Mouse (Mus musculus) gastrocnemius, postnatal 14 days (tissue): ENCODE data around the gene Zfp334. TPM values are rescaled to one million over a fixed set of nuclear protein-coding genes. Genes with fewer than 3 reads are reported as not detected.

Source experiments
- DNase-seq: peaks from one replicate; pipeline ENCODE4 v3.0.0; 2021; ENCODE audit warnings: mixed read lengths
- intact Hi-C: fragments of 180-260 bp; cut with DNase I; formaldehyde crosslinking; loops from one replicate; pipeline ENCODE4 v1.15.1; 2025; ENCODE audit warnings: low total_unique reads
- long read RNA-seq, 2 experiments: library from polyadenylated mRNA; stranded (forward); transcript quantifications; one replicate each; pipeline ENCODE4 v2.0.0; 2021
- total RNA-seq, 2 experiments: library from RNA; stranded (reverse); gene quantifications; 2 replicates each; pipeline ENCODE4 v1.2.3; 2021

Gene Zfp334
- total RNA-seq: 1 to 10 TPM; 2.2 to 2.3 TPM
- long read RNA-seq, experiment 1, full-length matches to known transcripts: 3 of 4 reads
- long read RNA-seq, experiment 1, partial matches to known transcripts: 0 of 4 reads
- long read RNA-seq, experiment 1, other reads (novel, unspliced or antisense): 1 of 4 reads
- long read RNA-seq, experiment 2, full-length matches to known transcripts: 3 of 8 reads
- long read RNA-seq, experiment 2, partial matches to known transcripts: 0 of 8 reads
- long read RNA-seq, experiment 2, other reads (novel, unspliced or antisense): 5 of 8 reads

DNA sequence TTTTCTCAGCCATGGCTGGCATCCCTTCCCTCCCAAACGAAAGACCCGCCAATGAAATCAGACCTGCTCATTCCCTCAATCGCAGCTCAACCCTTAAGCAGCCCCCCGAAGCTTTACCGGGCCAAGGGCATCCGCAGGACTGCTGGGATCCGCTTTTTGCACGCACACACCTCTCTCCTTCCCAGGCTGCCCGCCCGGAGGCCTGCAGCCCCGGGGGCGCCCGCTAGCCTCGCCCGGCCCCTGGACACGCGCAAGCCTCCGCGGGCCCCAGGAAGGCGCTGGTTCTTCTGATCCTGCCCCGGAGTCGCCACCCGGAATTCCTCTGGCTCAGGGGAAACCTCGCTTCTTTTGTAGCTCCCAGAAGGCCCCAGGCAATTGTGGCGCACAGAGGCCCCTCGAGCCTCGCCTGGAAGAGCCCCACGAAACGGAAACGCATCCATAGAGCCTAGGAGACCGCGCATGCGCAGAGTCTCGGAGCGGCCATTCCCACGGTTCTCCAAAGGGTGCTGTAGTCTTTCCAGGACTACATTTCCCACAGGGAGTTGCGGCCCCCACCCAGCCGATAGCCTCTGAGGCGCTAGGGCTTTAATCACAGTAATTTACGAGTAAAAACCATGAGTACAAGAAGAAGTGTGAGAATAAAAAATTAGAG, at the start of gene Zfp334:
Gene Zfp334 (minus strand): TSS at position 416 of the 652 bp plus-strand sequence.
- peak; percentile 94 for DNase-seq
- intact Hi-C loops: no loop called here

DNA sequence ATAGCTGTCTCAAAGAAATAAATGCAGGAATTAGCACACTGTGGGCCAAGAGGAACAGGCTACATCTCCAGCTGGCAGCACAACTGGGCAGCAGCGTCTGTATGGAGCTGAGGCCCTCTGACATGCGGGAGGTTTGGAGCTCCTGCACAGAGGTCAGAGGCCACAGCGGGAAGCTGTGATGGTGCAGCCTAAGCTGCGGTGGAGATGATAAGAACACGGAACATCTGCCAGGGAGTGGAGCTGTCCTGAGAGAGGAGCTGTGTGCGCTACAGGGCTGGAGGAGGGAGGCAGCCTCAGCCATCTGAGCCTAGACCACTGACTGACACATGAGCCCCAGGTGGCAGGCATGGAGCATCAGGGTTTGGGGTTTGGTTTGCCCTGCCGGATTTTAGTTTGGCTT, 40.6 kb upstream of the Zfp334 start:
- DNase-seq: no peak
- intact Hi-C loops: no loop called here

DNA sequence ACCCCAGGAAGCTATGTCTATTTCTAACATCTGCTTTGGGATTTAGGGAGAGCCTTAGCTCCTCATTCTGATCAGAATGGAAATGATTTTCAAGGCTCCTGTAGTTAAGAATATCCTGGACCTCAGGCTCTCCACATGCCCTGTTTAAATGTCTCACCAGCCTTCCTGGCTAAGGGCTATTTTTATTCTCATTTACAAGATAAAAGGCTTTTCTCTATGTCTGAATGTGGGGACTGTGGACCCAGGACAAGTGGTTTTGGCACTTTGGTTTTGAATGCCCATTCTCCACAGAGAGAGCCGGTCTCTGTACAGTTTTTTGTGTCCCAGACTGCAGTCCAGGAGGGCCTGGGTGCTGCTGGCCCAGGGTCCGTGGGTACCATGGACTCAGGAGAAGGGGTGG, 32.1 kb upstream of the Zfp334 start:
- intact Hi-C loops: no loop called here
- DNase-seq: no peak

DNA sequence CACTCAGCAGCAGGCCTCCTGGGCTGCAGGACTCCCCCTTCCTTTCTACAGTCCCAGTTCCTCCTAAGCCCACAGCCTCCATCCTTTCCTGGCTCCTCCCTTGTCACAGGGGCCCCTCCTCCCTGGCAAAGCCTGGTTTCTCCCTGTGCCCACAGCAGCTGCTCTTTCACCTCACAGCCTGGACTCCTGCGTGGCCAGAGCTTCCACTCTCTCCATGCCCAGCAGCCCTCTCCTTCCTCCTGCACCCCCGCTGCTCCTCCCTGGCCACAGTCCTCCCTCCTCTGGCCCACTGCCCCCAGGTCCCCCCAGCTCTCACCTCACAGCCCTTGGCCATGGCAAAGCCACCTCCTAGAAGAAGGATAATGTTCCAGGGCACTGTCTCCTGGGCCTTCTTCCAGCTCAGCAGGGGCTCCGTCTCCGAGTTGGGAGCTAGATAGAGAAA, 31.6 kb upstream of the Zfp334 start:
- intact Hi-C loops: no loop called here
- no peak for DNase-seq

DNA sequence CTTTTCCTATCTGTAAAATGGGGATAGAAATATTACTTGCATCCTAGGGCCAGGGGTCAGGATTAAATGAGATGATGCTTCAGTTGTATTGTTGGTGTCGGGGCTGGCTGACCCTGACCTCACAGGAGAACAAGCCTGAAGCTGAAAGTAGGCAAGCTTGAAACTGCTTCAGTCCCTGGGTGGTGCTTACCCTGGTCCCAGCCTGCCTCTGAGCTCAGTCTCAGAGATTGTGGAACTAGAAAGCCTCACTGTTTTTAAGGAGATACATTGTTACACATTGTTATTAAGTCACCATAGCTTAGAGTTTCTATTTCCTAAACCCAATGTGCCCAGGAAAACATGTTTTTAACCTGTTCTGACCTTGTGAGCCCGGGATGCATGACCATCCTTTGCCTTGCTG, 30.5 kb upstream of the Zfp334 start:
- intact Hi-C loops: no loop called here
- no peak for DNase-seq

DNA sequence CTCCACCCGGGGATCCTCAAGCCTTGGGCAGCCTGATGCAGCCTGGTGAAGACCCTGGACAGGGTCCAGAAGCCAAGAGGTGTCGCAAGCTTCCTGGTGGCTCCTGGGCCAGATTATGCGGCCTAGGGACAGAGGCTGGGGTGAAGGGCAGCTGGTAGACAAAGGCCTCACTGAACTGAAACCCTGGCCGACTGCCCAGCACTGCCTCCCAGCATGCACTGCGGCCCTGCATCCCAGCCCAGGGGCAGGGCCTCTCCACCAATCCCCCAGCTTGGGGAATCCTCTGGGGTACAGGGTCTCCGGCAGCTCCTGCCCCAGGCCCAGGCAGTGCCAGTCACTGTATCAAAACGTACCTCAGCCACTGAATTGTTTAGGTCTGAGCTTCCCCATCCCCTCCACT, 29.2 kb upstream of the Zfp334 start:
- intact Hi-C loops: no loop called here
- peak; percentile 39 for DNase-seq

DNA sequence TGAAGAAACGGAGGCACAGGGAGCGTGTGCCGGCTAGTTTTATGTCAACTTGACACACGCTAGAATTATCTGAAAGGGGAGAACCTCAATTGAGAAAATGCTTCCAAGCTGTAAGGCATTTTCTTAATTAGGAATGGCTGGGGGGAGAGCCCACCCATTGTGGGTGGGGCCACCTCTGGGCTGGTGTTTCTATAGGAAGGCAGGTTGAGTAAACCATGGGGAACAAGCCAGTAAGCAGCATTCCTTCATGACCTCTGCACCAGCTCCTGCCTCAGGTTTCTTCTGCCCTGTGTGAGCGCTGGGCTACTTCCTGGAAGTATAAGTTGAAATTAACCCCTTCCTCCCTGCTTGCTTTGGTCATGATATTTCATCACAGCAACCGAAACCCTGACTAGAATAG, 27.7 kb upstream of the Zfp334 start:
- intact Hi-C loops: no loop called here
- no peak for DNase-seq

DNA sequence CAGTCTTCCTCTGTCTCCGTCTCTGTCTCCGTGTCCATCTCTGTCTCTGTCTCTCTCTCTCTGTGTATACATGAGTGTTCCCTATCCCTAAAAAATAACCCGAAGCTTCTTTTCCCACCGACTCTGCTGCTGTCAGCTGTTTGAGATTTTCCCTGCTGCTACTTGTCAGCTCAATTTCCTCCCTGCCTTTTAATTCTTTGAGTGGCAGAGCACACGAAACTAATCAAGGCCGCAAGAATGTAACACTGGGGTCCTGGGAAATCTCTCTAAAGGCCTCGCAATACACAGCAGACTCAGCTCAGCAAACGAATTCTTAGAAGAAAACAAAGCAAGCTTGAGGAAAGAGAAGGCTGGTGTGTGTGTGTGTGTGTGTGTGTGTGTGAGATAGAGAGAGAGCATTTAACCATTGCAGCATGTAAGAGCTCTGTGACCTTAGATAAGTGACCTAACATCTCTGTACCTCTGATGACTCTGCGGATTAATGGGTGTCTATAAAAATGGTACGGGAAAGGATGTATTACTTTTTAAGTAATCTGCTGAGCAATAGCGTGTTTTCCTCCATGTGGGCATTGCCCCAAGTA, 27.2 kb upstream of the Zfp334 start:
- no peak for DNase-seq
- intact Hi-C loops: no loop called here

DNA sequence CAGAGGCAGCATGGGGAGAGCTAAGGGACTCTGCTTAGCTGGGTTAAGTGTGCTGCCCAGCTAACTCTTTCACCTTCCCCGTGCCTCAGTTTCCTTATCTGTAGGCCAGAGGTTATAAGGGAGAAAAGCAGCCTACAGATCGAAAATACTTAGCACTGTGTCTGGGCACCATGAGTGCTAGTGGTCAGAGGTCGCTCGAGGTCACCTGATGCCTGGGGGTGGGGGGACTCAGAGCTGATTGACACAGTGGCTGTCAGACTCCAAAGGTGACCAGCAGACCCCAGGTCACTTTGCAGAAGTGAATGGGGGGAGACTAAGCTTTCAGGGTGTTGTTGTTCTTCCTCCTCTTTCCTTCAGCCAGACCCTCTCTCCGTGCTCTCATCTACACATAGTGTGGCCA, 26.3 kb upstream of the Zfp334 start:
- intact Hi-C loops: no loop called here
- no peak for DNase-seq

DNA sequence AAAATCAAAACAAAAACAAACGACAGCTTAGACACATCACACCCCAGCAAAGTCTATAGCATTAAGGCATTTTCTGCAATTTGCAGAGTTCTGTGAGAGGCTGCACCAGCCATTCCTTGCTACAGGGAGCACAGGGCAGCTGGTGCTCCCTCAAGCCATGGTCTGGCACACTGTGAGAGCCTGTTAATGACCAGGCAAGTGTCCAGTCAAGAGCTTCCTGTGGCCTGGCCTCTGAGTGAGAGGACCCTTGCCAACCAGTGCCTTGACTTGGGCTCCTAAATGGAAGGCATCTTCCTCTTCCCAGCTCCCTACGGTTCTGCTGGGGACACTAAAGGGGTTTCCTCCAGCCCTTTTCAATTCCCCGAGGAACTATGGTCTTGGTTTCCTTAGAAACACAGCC, 25.8 kb upstream of the Zfp334 start:
- no peak for DNase-seq
- intact Hi-C loops: no loop called here

DNA sequence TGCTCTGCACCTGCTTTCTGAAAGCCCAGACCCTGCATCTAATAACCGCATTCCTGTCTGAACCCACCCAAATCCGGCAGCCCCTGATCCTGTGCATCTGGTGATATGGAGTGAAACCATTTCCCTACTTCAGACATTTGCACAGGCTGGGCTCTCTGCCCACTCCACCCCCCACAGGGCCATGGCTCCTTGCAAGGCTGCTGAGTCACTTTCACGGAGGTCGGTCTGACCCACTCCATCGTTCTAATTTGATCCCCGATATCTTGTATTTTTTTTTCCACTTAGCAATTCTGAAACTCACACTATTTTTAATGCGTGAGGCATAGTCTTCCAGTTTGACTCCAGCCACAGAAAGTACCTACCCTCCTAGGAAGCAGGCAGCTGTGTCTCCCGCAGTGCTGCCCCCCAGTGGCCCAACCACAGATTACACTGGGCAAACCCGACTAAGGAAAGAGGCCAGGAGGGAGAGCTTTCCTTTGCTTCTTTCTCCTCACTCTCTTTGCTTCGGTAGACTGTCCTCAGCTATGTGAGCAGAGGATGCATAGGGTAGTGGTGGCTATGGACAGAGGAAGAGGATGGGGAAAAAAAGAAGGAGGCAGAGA, 19.7 kb upstream of the Zfp334 start:
- peak; percentile 74 for DNase-seq
- intact Hi-C loops: no loop called here

DNA sequence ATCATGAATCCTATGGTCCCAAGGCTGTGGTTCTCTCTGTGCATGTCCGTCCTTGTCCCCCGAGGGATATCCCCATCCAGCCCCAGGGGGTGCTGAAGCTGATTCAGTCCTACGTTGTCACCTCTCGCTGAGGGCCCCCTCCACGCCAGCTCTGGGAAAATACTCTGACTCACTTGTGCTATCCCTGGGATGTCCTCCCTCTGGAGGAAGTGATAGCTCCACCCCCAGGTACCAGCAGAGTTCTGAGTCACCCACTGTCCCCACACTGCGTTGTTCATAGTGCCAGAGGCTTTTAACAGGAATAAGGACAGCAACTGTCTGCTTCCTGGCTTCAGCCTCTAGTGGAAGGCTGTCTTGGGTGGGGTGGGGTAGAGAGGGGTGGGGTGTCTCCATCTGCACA, 17.3 kb upstream of the Zfp334 start:
- no peak for DNase-seq
- intact Hi-C loops: no loop called here

DNA sequence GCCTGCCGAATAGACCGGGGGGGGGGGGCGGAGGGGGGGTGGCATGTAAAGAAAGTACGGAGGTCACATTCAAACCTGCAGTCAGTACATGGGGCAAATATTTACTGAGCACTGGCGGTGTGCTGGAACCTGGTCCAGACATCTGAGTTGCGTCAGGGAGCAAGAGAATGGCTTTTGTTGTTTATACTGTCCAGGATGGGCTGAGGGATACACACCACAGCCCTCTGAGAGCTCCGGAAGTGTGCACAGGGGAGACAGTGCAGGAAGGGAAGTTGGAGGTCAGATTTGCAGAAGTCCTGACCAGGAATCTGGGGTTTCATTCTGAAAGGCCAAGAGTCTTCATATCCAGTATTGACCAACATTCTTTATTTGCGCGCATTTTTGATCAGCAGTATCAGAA, 16.9 kb upstream of the Zfp334 start:
- DNase-seq: no peak
- intact Hi-C loops: no loop called here

DNA sequence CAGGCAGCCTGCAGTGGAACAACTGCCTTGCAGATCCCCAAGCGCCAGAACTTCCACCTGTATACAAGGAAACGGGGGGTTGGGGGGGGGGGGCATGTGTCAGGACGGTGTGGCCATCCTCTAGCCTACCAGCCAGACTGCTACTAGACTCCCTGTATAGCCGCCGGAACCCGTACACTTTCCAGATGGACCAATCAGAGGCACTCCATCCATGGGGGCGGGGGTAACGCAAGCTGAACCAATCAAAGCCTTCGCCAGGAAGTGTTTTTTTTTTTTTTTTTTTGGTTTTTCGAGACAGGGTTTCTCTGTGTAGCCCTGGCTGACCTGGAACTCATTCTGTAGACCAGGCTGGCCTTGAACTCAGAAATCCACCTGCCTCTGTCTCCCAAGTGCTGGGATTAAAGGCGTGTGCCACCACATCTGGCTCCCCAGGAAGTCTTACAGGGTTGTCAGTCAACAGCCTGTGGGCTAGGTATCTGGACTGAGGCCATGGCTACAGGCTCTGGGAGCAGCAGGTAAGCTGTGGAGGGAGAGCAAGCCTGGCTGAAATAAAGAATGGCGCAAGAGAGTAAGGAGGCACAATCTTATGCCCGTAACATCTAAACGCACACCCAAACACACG, 10.2 kb upstream of the Zfp334 start:
- DNase-seq: no peak
- intact Hi-C loops: no loop called here

DNA sequence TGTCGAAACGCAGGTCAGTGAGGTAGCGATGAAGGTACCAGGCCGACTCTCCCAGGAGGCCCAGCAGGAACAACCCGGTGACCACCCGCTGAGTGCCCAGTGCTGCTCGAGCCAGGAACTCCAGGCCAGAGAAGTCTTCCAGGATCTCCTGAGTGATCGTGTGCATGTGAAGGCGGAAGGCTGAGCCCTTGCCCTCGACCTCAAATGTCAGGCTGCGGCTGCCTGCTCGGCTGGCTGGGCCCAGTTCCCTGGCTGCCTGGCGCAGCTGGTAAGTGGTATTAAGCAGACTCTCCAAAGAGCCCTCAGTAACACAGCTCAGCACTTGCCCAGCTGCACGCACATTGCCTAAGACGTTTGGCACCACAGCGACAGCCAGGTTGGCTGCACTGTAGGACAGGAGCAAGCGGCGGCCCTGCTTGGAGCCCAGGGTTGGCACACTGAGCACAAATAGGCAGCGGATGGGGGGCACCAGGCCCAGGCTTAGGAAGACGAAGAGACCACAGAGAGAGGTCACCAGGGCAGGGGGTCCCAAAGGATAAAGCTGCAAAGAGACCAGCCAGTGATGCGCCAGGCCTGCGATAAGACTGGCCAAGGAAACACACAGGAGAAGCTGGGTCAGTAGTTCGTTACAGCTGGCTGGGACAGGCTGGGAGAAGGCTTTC, 9.6 kb upstream of the Zfp334 start:
- DNase-seq: peak; percentile 70
- intact Hi-C loops: no loop called here

DNA sequence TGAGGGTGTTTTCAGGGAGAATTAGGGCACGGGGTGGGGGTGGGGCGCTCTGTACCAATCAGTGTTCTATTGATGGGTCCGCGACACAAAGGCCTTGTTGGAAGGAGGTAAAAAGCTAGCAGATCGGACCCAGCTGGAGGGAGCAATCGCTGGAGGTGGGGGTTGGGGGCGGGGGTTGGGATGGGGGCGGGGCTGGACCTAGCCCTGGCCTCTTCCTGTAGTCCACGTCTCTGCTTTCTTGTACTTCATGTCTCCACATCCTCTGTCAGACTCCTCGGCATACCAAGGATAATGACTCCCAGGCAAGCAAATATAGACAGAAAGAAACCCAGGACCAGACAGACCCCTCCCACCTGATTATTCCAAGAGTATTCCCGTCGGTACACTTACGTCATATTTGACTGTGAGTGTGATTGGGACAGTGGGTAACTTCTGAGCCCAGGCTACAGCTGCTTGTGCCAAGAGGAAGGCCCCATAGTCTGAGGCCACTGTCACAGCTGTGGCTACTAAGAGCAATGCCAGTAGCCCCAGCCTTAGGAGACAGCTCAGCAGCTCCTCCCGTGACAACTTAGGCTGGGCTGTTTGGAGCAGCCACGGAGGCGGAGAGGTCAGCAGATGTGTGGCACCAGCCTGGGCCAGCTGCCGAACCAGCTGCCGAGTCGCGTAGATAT, 8.9 kb upstream of the Zfp334 start:
- peak; percentile 72 for DNase-seq
- intact Hi-C loops: no loop called here

DNA sequence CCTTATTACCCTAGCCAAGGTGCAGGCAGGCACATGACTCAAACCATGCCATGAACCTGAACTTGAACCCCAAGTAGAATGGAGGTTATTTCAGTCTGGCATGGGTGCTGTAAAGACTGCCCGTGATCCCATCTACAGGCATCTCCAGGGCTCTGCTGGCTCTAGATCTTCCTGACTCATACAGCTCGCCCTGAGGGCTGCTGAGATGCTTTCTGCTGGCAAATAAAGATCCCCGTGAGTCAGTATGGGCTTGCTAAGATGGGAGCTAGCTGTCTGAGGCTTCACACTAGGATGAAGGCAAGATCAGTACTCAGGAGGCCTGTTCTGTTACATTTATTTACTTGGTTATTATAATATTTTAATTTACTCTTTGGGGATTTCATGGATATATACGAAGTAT, 4.1 kb upstream of the Zfp334 start:
- intact Hi-C loops: loop anchor here (5.0 kb wide), 1 partner anchor 95 kb away; no protein-coding TSS in a partner anchor
- no peak for DNase-seq

DNA sequence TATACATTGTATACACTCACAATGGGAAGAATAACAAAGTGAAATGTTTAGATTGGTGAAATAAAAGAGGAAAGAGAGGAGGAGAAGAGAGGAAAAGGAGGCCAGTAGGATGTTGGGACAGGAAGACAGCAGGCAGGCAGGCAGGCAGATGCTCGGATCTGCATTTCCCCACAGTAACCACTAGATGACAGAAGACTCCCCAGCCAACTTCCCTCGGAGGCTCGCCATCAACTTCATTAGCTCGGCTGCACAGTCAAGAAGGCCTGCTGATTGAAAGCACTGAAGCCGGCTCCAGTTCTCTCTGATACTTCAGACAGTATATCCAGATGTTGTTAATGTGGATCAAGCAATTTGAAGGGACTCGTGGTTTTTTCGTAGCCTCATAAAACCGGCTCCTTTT, 3.5 kb upstream of the Zfp334 start:
- peak; percentile 70 for DNase-seq
- intact Hi-C loops: loop anchor here (5.0 kb wide), 1 partner anchor 96 kb away; no protein-coding TSS in a partner anchor

DNA sequence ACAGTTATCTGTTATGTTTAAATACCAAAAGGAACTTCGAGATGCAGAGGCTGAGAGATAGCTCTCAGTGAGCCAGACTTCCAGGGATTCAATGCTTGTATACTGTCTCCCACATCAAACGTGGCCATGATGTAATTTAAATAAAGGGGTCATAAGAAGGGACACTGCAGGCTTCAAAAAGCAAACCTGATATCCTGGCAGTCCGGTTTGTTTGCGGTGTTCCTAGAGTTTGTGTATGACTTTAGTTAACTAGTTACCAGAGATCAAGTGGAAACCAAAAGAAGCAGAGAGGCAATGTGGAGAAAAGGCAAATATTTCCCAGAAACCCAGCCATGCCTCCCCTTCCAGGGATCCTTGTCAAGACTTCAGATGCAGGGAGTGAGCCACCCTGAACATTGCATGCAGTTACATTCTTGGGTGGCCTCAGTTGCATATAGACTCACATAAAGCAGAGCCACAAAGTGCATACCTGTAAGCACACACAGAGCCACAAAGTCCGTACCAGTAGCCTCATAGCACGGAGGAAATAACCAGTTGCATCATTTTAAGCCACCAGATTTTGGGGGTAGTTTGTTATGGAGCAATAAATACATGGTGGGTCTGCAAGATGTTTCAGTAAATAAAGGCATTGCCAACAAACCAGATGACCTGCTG, 1.4 kb upstream of the Zfp334 start:
- intact Hi-C loops: no loop called here
- no peak for DNase-seq
